Mouse (Mus musculus) 416B (cell line): ENCODE measurements around the gene Cars2.
A peak's percentile ranks its signal among the peaks of the same experiment; 100 is the strongest.

Source experiments
- DNase-seq: peaks from one replicate; pipeline ENCODE4 v3.0.0; 2011; ENCODE audit warnings: low read depth

Cars2 gene

GRCm38 (mm10) chr8:11556691-11557423, 6.3 kb upstream of the Cars2 start:
- DNase-seq: peak; percentile 53

- DNase-seq: peak; percentile 100
Measured at GRCm38 (mm10) chr8:11555720-11556591, 5.4 kb upstream of the Cars2 start.

- peak; percentile 97 for DNase-seq
Measured at GRCm38 (mm10) chr8:11554799-11555719, 4.5 kb upstream of the Cars2 start, which contains the start of gene Ing1. Gene Ing1 (plus strand): TSS chr8:11555571.

- no peak for DNase-seq
Measured at GRCm38 (mm10) chr8:11552390-11552789, 1.8 kb upstream of the Cars2 start.

- peak; percentile 75 for DNase-seq
Measured at GRCm38 (mm10) chr8:11551497-11551896, 914 bp upstream of the Cars2 start.

- peak; percentile 88 for DNase-seq
Measured at GRCm38 (mm10) chr8:11549706-11550105, 877 bp downstream of the Cars2 start.

- DNase-seq: peak; percentile 51
Measured at GRCm38 (mm10) chr8:11547063-11547462, 3.5 kb downstream of the Cars2 start.

GRCm38 (mm10) chr8:11544386-11544785, 6.2 kb downstream of the Cars2 start:
- DNase-seq: peak; percentile 55

- no peak for DNase-seq
Measured at GRCm38 (mm10) chr8:11542866-11543265, 7.7 kb downstream of the Cars2 start.

- no peak for DNase-seq
Measured at GRCm38 (mm10) chr8:11542031-11542430, 8.6 kb downstream of the Cars2 start.

GRCm38 (mm10) chr8:11540182-11540581, 10.4 kb downstream of the Cars2 start:
- DNase-seq: no peak

- no peak for DNase-seq
Measured at GRCm38 (mm10) chr8:11539049-11539448, 11.5 kb downstream of the Cars2 start.

- no peak for DNase-seq
Measured at GRCm38 (mm10) chr8:11534494-11534893, 16.1 kb downstream of the Cars2 start.

GRCm38 (mm10) chr8:11530849-11531248, 19.7 kb downstream of the Cars2 start:
- DNase-seq: no peak

GRCm38 (mm10) chr8:11530155-11530770, 20.3 kb downstream of the Cars2 start:
- DNase-seq: no peak

- DNase-seq: no peak
Measured at GRCm38 (mm10) chr8:11523331-11523730, 27.3 kb downstream of the Cars2 start.

- no peak for DNase-seq
Measured at GRCm38 (mm10) chr8:11518676-11519075, 31.9 kb downstream of the Cars2 start.

GRCm38 (mm10) chr8:11518056-11518396, 32.6 kb downstream of the Cars2 start:
- no peak for DNase-seq

- no peak for DNase-seq
Measured at GRCm38 (mm10) chr8:11517366-11518055, 33.1 kb downstream of the Cars2 start.

GRCm38 (mm10) chr8:11516292-11516691, 34.3 kb downstream of the Cars2 start:
- DNase-seq: no peak

GRCm38 (mm10) chr8:11513247-11513646, 37.3 kb downstream of the Cars2 start:
- DNase-seq: no peak
